Mouse (Mus musculus) cortical plate, adult 2 months (tissue): ENCODE measurements at regions not wholly inside any gene's neighbourhood (a gene's known extent, or its start where the extent isn't known, plus 50 kb on each side); places are given as distances from the start of the nearest gene placed in this dataset.
"Not testable (repeated sequence)": the region's sequence is repeated elsewhere in the genome, so short reads cannot be mapped to it uniquely, and the experiment has no call there.

Experiments used
- CTCF ChIP-seq: fragments of 200-500 bp; IDR thresholded peaks from 2 replicates; pipeline ENCODE4 v1.5.1; 2011; ENCODE audit warnings: mild to moderate bottlenecking, control low read depth, low read length; ENCODE audit not compliant: insufficient read depth; ENCODE audit errors: extremely low read depth
- POLR2A ChIP-seq: fragments of 200-500 bp; IDR thresholded peaks from 2 replicates; pipeline ENCODE4 v1.6.1; 2011; ENCODE audit warnings: mild to moderate bottlenecking, low read length, control low read depth; ENCODE audit not compliant: insufficient read depth; ENCODE audit errors: extremely low read depth

GRCm38 (mm10) chr9:32959468-32959867, 323.4 kb downstream of the Ets1 start:
- not testable (repeated sequence) for TF ChIP-seq CTCF, POLR2A
